Mouse (Mus musculus) forebrain, embryonic 15.5 days (tissue): ENCODE measurements around the gene Fam184b. TPM values are rescaled to one million over a fixed set of nuclear protein-coding genes. Genes with fewer than 3 reads are reported as not detected.

Source experiments
- ATAC-seq: fragments of 200-750 bp; cut with Nextera tagmentation; replicated peaks from 2 replicates; pipeline ENCODE4 v1.8.0; 2017; ENCODE audit warnings: mild to moderate bottlenecking, moderate TSS enrichment, moderate library complexity
- H3K27ac ChIP-seq: fragments of 300-500 bp; sonication (generic); replicated peaks from 2 replicates; pipeline ENCODE4 v1.5.1; 2015; ENCODE audit warnings: mild to moderate bottlenecking, inconsistent platforms
- H3K27me3 ChIP-seq: fragments of 300-500 bp; sonication (generic); 2 replicates; pipeline ENCODE4 v1.6.1; 2015; ENCODE audit warnings: inconsistent platforms
- H3K36me3 ChIP-seq: fragments of 300-500 bp; sonication (generic); 2 replicates; pipeline ENCODE4 v1.6.1; 2015; ENCODE audit warnings: mild to moderate bottlenecking, inconsistent platforms
- H3K4me1 ChIP-seq: fragments of 300-500 bp; sonication (generic); 2 replicates; pipeline ENCODE4 v1.6.1; 2015; ENCODE audit warnings: inconsistent platforms
- H3K4me2 ChIP-seq: fragments of 300-500 bp; sonication (generic); replicated peaks from 2 replicates; pipeline ENCODE4 v1.6.1; 2015; ENCODE audit warnings: mild to moderate bottlenecking, inconsistent platforms
- H3K4me3 ChIP-seq: fragments of 300-500 bp; sonication (generic); 2 replicates; pipeline ENCODE4 v1.5.1; 2015; ENCODE audit warnings: mild to moderate bottlenecking, inconsistent platforms
- H3K9ac ChIP-seq: fragments of 300-500 bp; sonication (generic); replicated peaks from 2 replicates; pipeline ENCODE4 v1.6.1; 2015; ENCODE audit warnings: mild to moderate bottlenecking, inconsistent platforms
- H3K9me3 ChIP-seq: fragments of 300-500 bp; sonication (generic); 2 replicates; pipeline ENCODE4 v1.6.1; 2016; ENCODE audit warnings: inconsistent platforms
- WGBS: fragments of 180-500 bp; shearing (Covaris S2); methylation state at CpG from one replicate; pipeline ENCODE4 v1.1.7; 2015; ENCODE audit warnings: mixed read lengths; 5-methylcytosine and 5-hydroxymethylcytosine counted together
- polyA plus RNA-seq: library from polyadenylated mRNA; unstranded; fragments of >200 nt; fragmentation: Nextera tagmentation; extraction: Ambion mirVana; gene quantifications from 2 replicates; pipeline ENCODE4 v1.2.1, GENCODE M21; 2015

Gene Fam184b
- polyA plus RNA-seq, 1 experiment from 2014 or later: 4.2 TPM

GRCm38 (mm10) chr5:45534319-45535098 lies 104.9 kb downstream of the Fam184b start:
- no peak overlapping the region for H3K27ac ChIP-seq

GRCm38 (mm10) chr5:45529696-45530095 lies 109.7 kb downstream of the Fam184b start:
- no peak overlapping the region for H3K4me2 ChIP-seq
- no peak overlapping the region for H3K4me3 ChIP-seq
- no peaks in the 10 kb centered on the region for H3K9me3 ChIP-seq
- no peaks in the 10 kb centered on the region for H3K27me3 ChIP-seq
- H3K4me1 ChIP-seq: peaks cover 1% of the 10 kb centered on the region; the same call in 1 of the 2 replicates
- ATAC-seq: no peak
- H3K27ac ChIP-seq: no peak overlapping the region
- 89% methylated on average over 3 of the region's 3 CpGs for WGBS
- H3K36me3 ChIP-seq: peaks cover 65% of the 10 kb centered on the region
- H3K9ac ChIP-seq: no peak overlapping the region

More at GRCm38 (mm10) chr5:45534319-45535098, 104.9 kb downstream of the Fam184b start:
- peak; percentile 89 for ATAC-seq
- peak overlapping the region; percentile 26 for H3K4me2 ChIP-seq
- no peak overlapping the region for H3K4me3 ChIP-seq
- H3K36me3 ChIP-seq: peaks cover 23% of the 10 kb centered on the region
- no peak overlapping the region for H3K9ac ChIP-seq
- no peaks in the 10 kb centered on the region for H3K27me3 ChIP-seq
- WGBS: 4% methylated on average over 17 of the region's 17 CpGs
- H3K4me1 ChIP-seq: peaks cover 3% of the 10 kb centered on the region; the same call in 1 of the 2 replicates
- no peaks in the 10 kb centered on the region for H3K9me3 ChIP-seq

GRCm38 (mm10) chr5:45526338-45526737 lies 113.1 kb downstream of the Fam184b start:
- Histone ChIP-seq H3K9me3 (no peaks in the 10 kb centered on the region), H3K4me3 (no peak overlapping the region), H3K27ac (no peak overlapping the region), H3K9ac (no peak overlapping the region), H3K4me1 (peaks cover 9% of the 10 kb centered on the region), H3K27me3 (no peaks in the 10 kb centered on the region), H3K4me2 (no peak overlapping the region), H3K36me3 (peaks cover 68% of the 10 kb centered on the region)
- no peak for ATAC-seq
- 94% methylated on average over 4 of the region's 4 CpGs for WGBS

GRCm38 (mm10) chr5:45525101-45525500 lies 114.3 kb downstream of the Fam184b start:
- H3K36me3 ChIP-seq: peaks cover 60% of the 10 kb centered on the region
- H3K4me3 ChIP-seq: no peak overlapping the region
- no peak overlapping the region for H3K4me2 ChIP-seq
- H3K4me1 ChIP-seq: peaks cover 15% of the 10 kb centered on the region
- no peak overlapping the region for H3K9ac ChIP-seq
- no peaks in the 10 kb centered on the region for H3K27me3 ChIP-seq
- no peak overlapping the region for H3K27ac ChIP-seq
- ATAC-seq: no peak
- no peaks in the 10 kb centered on the region for H3K9me3 ChIP-seq
- 93% methylated on average over 10 of the region's 10 CpGs for WGBS

GRCm38 (mm10) chr5:45521601-45522000 lies 117.8 kb downstream of the Fam184b start:
- Histone ChIP-seq H3K9ac (no peak overlapping the region), H3K4me3 (peak overlapping the region; percentile 90), H3K9me3 (no peaks in the 10 kb centered on the region)

GRCm38 (mm10) chr5:45520809-45521110 lies 118.7 kb downstream of the Fam184b start:
- Histone ChIP-seq H3K27ac (no peak overlapping the region), H3K4me3 (peak overlapping the region; percentile 90), H3K36me3 (peaks cover 23% of the 10 kb centered on the region), H3K9ac (peak overlapping the region; percentile 98), H3K4me1 (peaks cover 19% of the 10 kb centered on the region), H3K27me3 (no peaks in the 10 kb centered on the region), H3K4me2 (peak overlapping the region; percentile 92), H3K9me3 (no peaks in the 10 kb centered on the region)
- ATAC-seq: no peak; the same call in 1 of the 2 replicates
- WGBS: 7% methylated on average over 5 of the region's 5 CpGs

More at GRCm38 (mm10) chr5:45521601-45522000, 117.8 kb downstream of the Fam184b start:
- Histone ChIP-seq H3K27ac (no peak overlapping the region), H3K36me3 (peaks cover 30% of the 10 kb centered on the region), H3K4me2 (peak overlapping the region; percentile 92), H3K4me1 (peaks cover 19% of the 10 kb centered on the region), H3K27me3 (no peaks in the 10 kb centered on the region)
- 85% methylated on average over 6 of the region's 6 CpGs for WGBS
- ATAC-seq: no peak

- 2% methylated on average over 56 of the region's 56 CpGs for WGBS
These were observed 119.2 kb downstream of the Fam184b start, which contains the start of gene Med28 for GRCm38 (mm10) chr5:45519960-45520808. Gene Med28, plus strand, starts transcription at chr5:45520229.

GRCm38 (mm10) chr5:45515151-45515743 lies 124.2 kb downstream of the Fam184b start:
- no peak overlapping the region for H3K4me3 ChIP-seq
- H3K9ac ChIP-seq: no peak overlapping the region
- H3K36me3 ChIP-seq: peaks cover 9% of the 10 kb centered on the region
- no peak for ATAC-seq
- WGBS: 90% methylated on average over 10 of the region's 10 CpGs
- no peaks in the 10 kb centered on the region for H3K9me3 ChIP-seq
- no peaks in the 10 kb centered on the region for H3K27me3 ChIP-seq
- H3K27ac ChIP-seq: no peak overlapping the region
- peaks cover 4% of the 10 kb centered on the region for H3K4me1 ChIP-seq
- no peak overlapping the region for H3K4me2 ChIP-seq

More at GRCm38 (mm10) chr5:45519960-45520808, 119.2 kb downstream of the Fam184b start, which contains the start of gene Med28:
- no peaks in the 10 kb centered on the region for H3K27me3 ChIP-seq
- peak within 1 kb of the TSS; percentile 90 for H3K4me3 ChIP-seq
- H3K4me1 ChIP-seq: peaks cover 19% of the 10 kb centered on the region
- ATAC-seq: peak; percentile 96
- H3K4me2 ChIP-seq: peak within 1 kb of the TSS; percentile 92
- peaks cover 17% of the 10 kb centered on the region for H3K36me3 ChIP-seq
- H3K9me3 ChIP-seq: no peaks in the 10 kb centered on the region
- H3K9ac ChIP-seq: peak within 1 kb of the TSS; percentile 98
- H3K27ac ChIP-seq: peak within 1 kb of the TSS; percentile 84

GRCm38 (mm10) chr5:45514599-45514998 lies 124.8 kb downstream of the Fam184b start:
- Histone ChIP-seq H3K27me3 (no peaks in the 10 kb centered on the region), H3K9ac (no peak overlapping the region), H3K9me3 (no peaks in the 10 kb centered on the region), H3K4me3 (no peak overlapping the region), H3K27ac (no peak overlapping the region), H3K4me1 (peaks cover under 1% of the 10 kb centered on the region; the same call in 1 of the 2 replicates), H3K4me2 (no peak overlapping the region), H3K36me3 (peaks cover 15% of the 10 kb centered on the region)
- no peak for ATAC-seq
- WGBS: 64% methylated on average over 1 of the region's 1 CpGs

- Histone ChIP-seq H3K4me3 (no peak overlapping the region), H3K27ac (no peak overlapping the region), H3K36me3 (peaks cover 15% of the 10 kb centered on the region), H3K27me3 (no peaks in the 10 kb centered on the region), H3K9me3 (no peaks in the 10 kb centered on the region), H3K4me1 (no peaks in the 10 kb centered on the region), H3K9ac (no peak overlapping the region), H3K4me2 (no peak overlapping the region)
- 90% methylated on average over 2 of the region's 2 CpGs for WGBS
- ATAC-seq: no peak
These were observed 125.9 kb downstream of the Fam184b start for GRCm38 (mm10) chr5:45513511-45513910.

- ATAC-seq: no peak
- no peaks in the 10 kb centered on the region for H3K9me3 ChIP-seq
- no peak overlapping the region for H3K4me2 ChIP-seq
- H3K27ac ChIP-seq: no peak overlapping the region
- H3K27me3 ChIP-seq: no peaks in the 10 kb centered on the region
- no peak overlapping the region for H3K9ac ChIP-seq
- H3K36me3 ChIP-seq: peaks cover 15% of the 10 kb centered on the region
- WGBS: 90% methylated on average over 6 of the region's 6 CpGs
- no peaks in the 10 kb centered on the region for H3K4me1 ChIP-seq
- no peak overlapping the region for H3K4me3 ChIP-seq
These were observed 126.5 kb downstream of the Fam184b start for GRCm38 (mm10) chr5:45512908-45513307.

- H3K27me3 ChIP-seq: no peaks in the 10 kb centered on the region
- H3K4me2 ChIP-seq: no peak overlapping the region
- no peaks in the 10 kb centered on the region for H3K9me3 ChIP-seq
- no peak overlapping the region for H3K27ac ChIP-seq
- peaks cover 30% of the 10 kb centered on the region for H3K36me3 ChIP-seq
- 84% methylated on average over 7 of the region's 7 CpGs for WGBS
- H3K9ac ChIP-seq: no peak overlapping the region
- H3K4me1 ChIP-seq: no peaks in the 10 kb centered on the region
- ATAC-seq: no peak
- H3K4me3 ChIP-seq: no peak overlapping the region
These were observed 129.3 kb downstream of the Fam184b start for GRCm38 (mm10) chr5:45510071-45510470.
